Mouse (Mus musculus): ENCODE results near the gene Mfsd9. TPM values are rescaled to one million over a fixed set of nuclear protein-coding genes. Genes with fewer than 3 reads are reported as not detected.
"Not testable (repeated sequence)": the region's sequence is repeated elsewhere in the genome, so short reads cannot be mapped to it uniquely, and the experiment has no call there.

Mfsd9 gene
- total RNA-seq, 2 experiments from 2014 or later = 4.2 to 4.5 TPM

DNA sequence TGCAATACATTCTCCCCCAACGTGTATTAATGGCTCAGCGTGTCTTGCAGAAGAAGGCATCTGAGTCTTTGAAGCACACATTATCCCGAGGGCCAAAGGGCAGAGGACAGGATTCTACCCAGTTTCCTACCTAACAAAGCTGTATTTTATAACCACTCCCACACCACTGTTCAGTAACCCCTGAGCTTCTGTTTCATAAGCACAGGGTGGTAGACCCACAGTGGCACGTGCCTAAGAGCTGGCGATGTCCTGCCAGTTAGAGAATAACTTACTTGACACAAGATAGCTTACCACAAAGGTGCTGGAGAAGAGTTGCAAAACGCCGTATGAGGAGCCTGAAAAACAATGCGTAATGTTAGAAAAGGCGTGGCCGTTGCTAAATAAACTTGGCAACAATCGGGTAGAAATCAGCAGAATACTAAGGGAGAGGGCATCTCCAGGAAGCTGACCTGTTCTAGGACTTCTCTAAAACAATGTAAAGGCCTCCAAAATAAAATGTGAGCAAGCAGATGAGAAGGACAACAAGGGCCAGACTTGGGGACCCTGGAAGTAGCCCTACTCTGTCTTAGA is 4.5 kb downstream of the Mfsd9 start:
- no peak for DNase-seq (ENCODE audit: extremely low spot score in 1 of 2, low spot score in 1 of 2)

DNA sequence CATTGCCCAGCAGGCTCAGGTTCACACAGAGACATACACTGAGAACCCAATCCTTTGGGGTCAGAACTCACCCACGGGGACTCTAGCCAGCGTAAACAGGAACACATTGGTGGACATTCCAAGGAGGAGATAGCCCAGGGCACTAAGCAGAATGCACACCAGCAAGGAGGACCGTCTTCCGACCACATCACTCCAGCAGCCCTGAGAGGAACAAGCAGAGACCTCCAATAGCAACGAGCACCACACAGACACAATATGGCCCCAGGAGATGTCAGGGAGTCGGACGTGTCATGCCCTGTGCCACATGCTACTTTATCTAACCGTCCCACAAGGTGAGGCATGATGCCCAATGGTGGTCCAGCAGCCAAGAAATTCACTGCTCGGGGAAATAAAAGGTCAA is 6.2 kb downstream of the Mfsd9 start:
- DNase-seq (ENCODE audit: extremely low spot score in 1 of 2, low spot score in 1 of 2) = no peak

- no peak for DNase-seq (ENCODE audit: extremely low spot score in 1 of 2, low spot score in 1 of 2)
Observed at GRCm38 (mm10) chr1:40783450-40783849, 7.0 kb downstream of the Mfsd9 start.

DNA sequence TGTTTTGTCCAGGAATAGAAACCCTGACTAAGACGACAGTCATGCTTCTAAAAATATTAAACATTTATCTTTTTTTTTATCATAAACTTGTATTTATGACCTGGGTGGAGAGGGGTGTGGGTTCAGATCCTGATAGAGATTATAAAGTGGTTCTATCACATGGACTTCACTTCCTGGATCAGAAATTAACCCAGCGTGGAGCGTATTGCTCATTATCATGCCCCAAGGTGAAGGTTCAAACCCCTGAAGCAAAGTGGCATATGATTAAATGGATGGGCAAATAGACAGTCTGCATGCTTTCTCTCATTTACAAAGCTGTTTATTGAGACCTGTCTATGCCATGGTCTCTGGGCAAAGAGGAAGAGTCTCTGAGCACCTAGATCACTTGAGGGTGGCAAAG is 13.7 kb downstream of the Mfsd9 start:
- no peak for DNase-seq (ENCODE audit: extremely low spot score in 1 of 2, low spot score in 1 of 2)

DNA sequence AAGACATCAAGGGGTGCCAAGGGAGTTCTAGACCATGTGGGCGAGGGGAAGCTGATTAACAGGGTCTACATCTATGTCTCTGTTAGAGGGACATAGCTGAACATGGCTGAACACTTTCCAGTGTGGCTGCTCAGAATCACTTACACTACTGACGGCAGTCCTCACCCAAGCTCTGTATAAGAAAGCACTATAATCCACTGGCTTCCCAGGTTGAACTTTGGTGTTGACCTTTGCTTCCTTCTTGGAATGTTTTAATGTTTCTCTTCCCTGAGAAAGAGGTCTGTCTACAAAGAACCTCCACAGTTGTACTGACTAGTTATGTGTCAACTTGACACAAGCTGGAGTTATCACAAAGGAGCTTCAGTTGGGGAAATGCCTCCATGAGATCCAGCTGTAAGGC is 14.4 kb downstream of the Mfsd9 start:
- no peak for DNase-seq (ENCODE audit: extremely low spot score in 1 of 2, low spot score in 1 of 2)

DNA sequence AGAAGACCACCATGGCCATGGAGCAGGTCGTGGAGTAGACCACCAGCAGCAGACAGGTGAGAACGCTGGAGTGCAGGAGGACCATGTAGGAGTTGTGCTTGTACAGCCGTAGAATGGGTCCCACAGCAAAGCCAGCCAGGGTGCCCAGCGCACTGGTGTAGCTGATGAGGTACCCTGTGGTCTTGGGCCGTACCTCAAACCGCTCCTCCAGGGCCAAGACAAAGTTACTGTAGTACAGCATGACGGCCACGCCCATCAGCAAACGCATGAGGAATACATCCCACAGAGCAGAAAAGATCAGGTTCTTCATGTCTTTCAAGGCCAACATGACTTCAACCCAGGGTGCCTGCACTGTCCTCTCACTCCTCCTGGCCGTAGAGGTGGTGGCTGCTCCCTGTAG is 16.4 kb downstream of the Mfsd9 start:
- DNase-seq (ENCODE audit: extremely low spot score in 1 of 2, low spot score in 1 of 2) = no peak

- DNase-seq (ENCODE audit: extremely low spot score in 1 of 2, low spot score in 1 of 2) = no peak
Observed at GRCm38 (mm10) chr1:40773234-40773633, 17.3 kb downstream of the Mfsd9 start.

DNA sequence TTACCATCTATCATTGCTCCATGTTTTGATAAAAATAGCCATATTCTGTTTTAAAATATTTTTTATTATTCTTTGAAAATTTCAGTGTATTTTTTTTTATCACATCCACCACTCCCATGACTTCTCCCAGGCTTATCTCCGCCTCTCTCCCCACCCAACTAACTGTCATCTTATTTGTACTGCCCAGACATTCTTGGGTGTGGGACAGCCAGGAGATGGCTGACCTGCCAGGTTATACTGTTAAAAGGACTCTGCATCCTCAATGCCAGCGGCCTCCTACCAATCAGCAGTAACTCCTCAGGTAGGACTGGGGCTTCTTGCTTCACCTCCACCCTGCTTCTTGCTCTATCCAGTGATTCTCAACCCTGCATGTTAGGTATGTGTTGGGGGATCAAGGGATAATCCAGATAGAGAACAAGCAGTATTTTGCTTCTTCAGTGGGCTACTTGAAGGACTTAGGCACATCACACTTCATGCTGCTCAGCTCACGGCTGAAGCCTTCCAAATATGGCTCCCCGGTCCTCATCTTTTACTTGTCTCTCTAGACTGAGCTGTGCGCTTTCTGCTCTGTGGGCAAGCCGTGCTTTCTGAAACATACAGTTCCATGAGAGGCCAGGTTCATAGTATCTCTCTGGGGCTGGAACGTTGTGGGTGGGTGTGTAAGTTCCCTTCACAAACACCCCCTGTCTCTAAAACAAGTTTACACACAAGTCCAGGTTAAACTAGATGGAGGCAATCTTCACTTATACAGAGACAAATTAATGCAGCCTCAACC is 19.1 kb downstream of the Mfsd9 start:
- no peak for DNase-seq (ENCODE audit: extremely low spot score in 1 of 2, low spot score in 1 of 2)

- no peak for DNase-seq (ENCODE audit: extremely low spot score in 1 of 2, low spot score in 1 of 2)
Observed at GRCm38 (mm10) chr1:40769331-40769894, 21.1 kb downstream of the Mfsd9 start.

DNA sequence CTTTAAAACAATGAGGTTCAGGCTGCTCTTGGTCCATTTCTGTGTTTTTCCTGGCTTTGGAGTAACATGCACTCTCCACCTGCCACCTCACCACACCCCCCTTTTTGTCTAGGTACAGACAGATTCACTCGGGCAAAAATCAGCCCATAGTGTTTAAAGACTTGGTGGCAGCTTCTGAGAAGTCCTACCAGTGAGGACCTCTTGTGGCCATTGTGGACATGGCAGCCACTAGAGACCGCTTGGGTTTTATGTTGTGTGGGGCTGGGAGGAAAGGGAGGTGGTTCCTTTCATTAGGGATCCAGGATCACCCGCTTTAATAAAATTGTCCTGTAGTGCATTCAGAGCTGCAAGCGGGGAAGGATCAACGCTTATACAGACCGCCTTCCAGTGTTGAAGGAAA is 21.9 kb downstream of the Mfsd9 start:
- DNase-seq (ENCODE audit: extremely low spot score in 1 of 2, low spot score in 1 of 2) = peak; percentile 15 to 53

DNA sequence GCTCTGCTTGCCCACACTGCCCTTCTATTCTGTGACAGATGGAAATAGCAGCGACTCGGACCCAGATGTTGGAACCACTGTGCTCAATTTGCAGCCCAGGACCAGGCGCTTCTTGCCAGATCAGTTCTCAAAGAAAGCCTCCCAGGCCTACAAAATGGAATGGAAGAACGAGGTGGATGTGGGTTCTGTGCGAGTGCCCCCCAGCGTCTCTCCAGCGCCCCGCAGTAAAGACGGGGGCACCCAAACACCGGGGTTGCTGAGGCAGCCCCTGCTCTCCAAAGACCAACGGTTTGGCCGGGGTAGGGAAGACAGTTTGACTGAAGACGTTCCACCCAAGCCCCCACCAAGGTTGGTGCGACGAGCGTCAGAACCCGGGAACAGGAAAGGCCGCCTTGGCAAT is 22.9 kb downstream of the Mfsd9 start:
- DNase-seq (ENCODE audit: extremely low spot score in 1 of 2, low spot score in 1 of 2) = no peak

- DNase-seq (ENCODE audit: extremely low spot score in 1 of 2, low spot score in 1 of 2) = no peak
Observed at GRCm38 (mm10) chr1:40765521-40765920, 25.0 kb downstream of the Mfsd9 start.

GRCm38 (mm10) chr1:40764701-40765275 is 25.7 kb downstream of the Mfsd9 start:
- no peak for DNase-seq (ENCODE audit: extremely low spot score in 1 of 2, low spot score in 1 of 2)

DNA sequence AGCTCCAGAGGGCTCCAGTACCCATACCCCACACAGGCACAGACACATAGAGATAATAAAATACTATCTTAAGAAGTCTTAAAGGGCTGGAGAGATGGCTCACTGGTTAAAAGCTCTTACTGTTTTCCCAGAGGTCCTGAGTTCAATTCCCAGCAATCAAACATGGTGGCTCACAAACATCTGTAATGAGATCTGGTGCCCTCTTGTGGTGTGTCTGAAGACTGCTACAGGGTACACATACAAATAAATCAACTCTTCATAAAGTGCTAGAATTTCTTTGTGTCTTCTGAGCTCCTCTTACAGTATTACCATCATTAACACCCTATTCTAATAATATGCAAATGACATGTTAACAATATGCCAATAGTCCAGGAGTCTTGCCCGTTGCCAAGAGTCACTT is 26.4 kb downstream of the Mfsd9 start:
- no peak for DNase-seq (ENCODE audit: extremely low spot score in 1 of 2, low spot score in 1 of 2)

GRCm38 (mm10) chr1:40759751-40760445 is 30.6 kb downstream of the Mfsd9 start:
- DNase-seq (ENCODE audit: extremely low spot score in 1 of 2, low spot score in 1 of 2) = no peak

- DNase-seq (ENCODE audit: extremely low spot score in 1 of 2, low spot score in 1 of 2) = no peak
Observed at GRCm38 (mm10) chr1:40746089-40746488, 44.4 kb downstream of the Mfsd9 start.

GRCm38 (mm10) chr1:40740739-40741138 is 49.7 kb downstream of the Mfsd9 start:
- no peak for DNase-seq (ENCODE audit: extremely low spot score in 1 of 2, low spot score in 1 of 2)

- not testable (repeated sequence) for DNase-seq (ENCODE audit: extremely low spot score in 1 of 2, low spot score in 1 of 2)
Observed at GRCm38 (mm10) chr1:40738246-40738645, 52.2 kb downstream of the Mfsd9 start.

GRCm38 (mm10) chr1:40737671-40738070 is 52.8 kb downstream of the Mfsd9 start:
- DNase-seq (ENCODE audit: extremely low spot score in 1 of 2, low spot score in 1 of 2) = no peak

DNA sequence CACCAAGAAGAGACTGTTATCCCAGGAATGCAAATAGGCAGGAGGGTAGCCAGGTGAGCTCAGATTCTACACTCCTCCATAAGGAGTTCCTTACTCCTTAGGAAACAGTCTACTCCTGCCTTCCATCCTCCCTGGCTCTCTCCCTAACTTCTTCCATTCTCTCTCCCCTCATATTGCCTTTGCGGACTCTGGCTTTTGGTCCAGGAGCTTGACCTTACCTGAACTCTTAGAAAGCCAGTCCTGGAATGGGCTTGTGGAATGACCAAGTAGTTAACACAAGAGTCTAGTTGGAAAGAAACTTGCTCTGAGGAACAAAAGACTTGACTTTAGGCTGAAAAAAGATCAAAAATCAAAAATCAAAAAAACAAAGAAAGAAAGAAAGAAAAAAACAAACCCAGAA is 61.9 kb downstream of the Mfsd9 start:
- DNase-seq (ENCODE audit: extremely low spot score in 1 of 2, low spot score in 1 of 2) = no peak

DNA sequence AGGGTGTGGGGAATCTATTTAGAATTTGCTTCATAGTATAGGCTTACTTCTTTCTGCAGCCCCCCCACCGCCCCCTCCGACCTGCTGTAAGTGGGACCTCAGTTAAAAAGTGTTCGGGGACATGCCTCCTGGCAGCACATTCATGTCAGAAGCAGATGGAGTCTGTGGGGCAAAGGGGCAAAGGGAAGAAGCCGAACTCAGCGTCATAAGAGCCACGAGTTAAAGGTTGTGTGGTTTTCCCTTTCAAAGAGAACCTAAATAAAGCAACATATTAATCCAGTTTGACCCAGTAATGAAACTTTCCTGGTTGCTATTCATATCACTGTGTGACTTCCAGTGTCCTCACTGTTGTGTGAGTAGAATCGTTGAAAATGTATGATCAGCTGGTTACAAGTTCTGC is 63.1 kb downstream of the Mfsd9 start:
- DNase-seq (ENCODE audit: extremely low spot score in 1 of 2, low spot score in 1 of 2) = no peak

Measured in layer of hippocampus, postnatal 25 days (tissue).